Mouse (Mus musculus) stomach, postnatal 0 days (tissue): ENCODE measurements around the gene Ppp1r3e. TPM values are rescaled to one million over a fixed set of nuclear protein-coding genes. Genes with fewer than 3 reads are reported as not detected.

Experiments
- ATAC-seq: fragments of 200-750 bp; cut with Nextera tagmentation; 2 replicates; pipeline ENCODE4 v1.8.0; 2017; ENCODE audit not compliant: low FRiP score, low TSS enrichment
- DNase-seq: peaks from one replicate; pipeline ENCODE4 v3.0.0-alpha.2; 2016; ENCODE audit warnings: low spot score
- H3K27ac ChIP-seq: fragments of 300-500 bp; sonication (generic); replicated peaks from 2 replicates; pipeline ENCODE4 v1.5.1; 2014; ENCODE audit warnings: mild to moderate bottlenecking, control low read depth
- H3K27me3 ChIP-seq: fragments of 300-500 bp; sonication (generic); 2 replicates; pipeline ENCODE4 v1.6.1; 2014; ENCODE audit warnings: low read length; ENCODE audit not compliant: control insufficient read depth, insufficient read depth
- H3K36me3 ChIP-seq: fragments of 300-500 bp; sonication (generic); 2 replicates; pipeline ENCODE4 v1.6.1; 2014; ENCODE audit warnings: low read length, mixed read lengths; ENCODE audit not compliant: control insufficient read depth, insufficient read depth
- H3K4me1 ChIP-seq: fragments of 300-500 bp; sonication (generic); replicated peaks from 2 replicates; pipeline ENCODE4 v1.6.1; 2014; ENCODE audit warnings: antibody characterized with exemption; ENCODE audit not compliant: control insufficient read depth, insufficient read depth
- H3K4me2 ChIP-seq: fragments of 300-500 bp; sonication (generic); replicated peaks from 2 replicates; pipeline ENCODE4 v1.6.1; 2014; ENCODE audit warnings: low read depth, mild to moderate bottlenecking, control low read depth, moderate library complexity
- H3K4me3 ChIP-seq: fragments of 300-500 bp; sonication (generic); 2 replicates; pipeline ENCODE4 v1.5.1; 2014; ENCODE audit warnings: low read depth, low read length, control low read depth
- H3K9ac ChIP-seq: fragments of 300-500 bp; sonication (generic); 2 replicates; pipeline ENCODE4 v1.6.1; 2014; ENCODE audit warnings: mild to moderate bottlenecking, low read length, control low read depth, mixed read lengths
- H3K9me3 ChIP-seq: fragments of 300-500 bp; sonication (generic); 2 replicates; pipeline ENCODE4 v1.6.1; 2016; ENCODE audit warnings: low read length; ENCODE audit not compliant: control insufficient read depth
- CTCF ChIP-seq: IDR thresholded peaks from 2 replicates; pipeline ENCODE4 v1.5.1; 2016; ENCODE audit warnings: antibody characterized with exemption, low read depth, mild to moderate bottlenecking, moderate library complexity
- EP300 ChIP-seq: optimal IDR thresholded peaks from 2 replicates; pipeline ENCODE3; 2016; ENCODE audit warnings: antibody characterized with exemption
- WGBS: fragments of 180-500 bp; shearing (Covaris S2); extraction: QIAGEN DNeasy Blood & Tissue Kit; methylation state at CpG from one replicate; pipeline ENCODE4 v1.1.7; 2014; 5-methylcytosine and 5-hydroxymethylcytosine counted together
- polyA plus RNA-seq: library from polyadenylated mRNA; unstranded; fragments of >200 nt; fragmentation: Nextera tagmentation; extraction: Ambion mirVana; gene quantifications from 2 replicates; pipeline ENCODE4 v1.2.1, GENCODE M21; 2015

The Ppp1r3e gene
- polyA plus RNA-seq, 1 experiment from 2014 or later, result 2.2 TPM

- no peak for DNase-seq
- 9% methylated on average over 10 of the region's 10 CpGs for WGBS
- Histone ChIP-seq H3K9ac (peak overlapping the region; percentile 84), H3K27ac (no peak overlapping the region), H3K36me3 (peaks cover 5% of the 10 kb centered on the region; the same call in 1 of the 2 replicates), H3K27me3 (no peaks in the 10 kb centered on the region), H3K4me3 (peak overlapping the region; percentile 82), H3K9me3 (no peaks in the 10 kb centered on the region), H3K4me2 (peak overlapping the region; percentile 99), H3K4me1 (0 out of 2 replicates have a peak, but pooled peaks cover 2% of the 10 kb centered on the region)
- no peak for ATAC-seq
- TF ChIP-seq CTCF (no peak), EP300 (no peak)
Measured at GRCm38 (mm10) chr14:54913343-54913742, 36.0 kb upstream of the Ppp1r3e start.

- peak; percentile 85 for ATAC-seq
Measured at GRCm38 (mm10) chr14:54912886-54913285, 35.5 kb upstream of the Ppp1r3e start, which contains the start of gene Slc22a17. TSS of gene Slc22a17 (minus strand) at chr14:54913132.

GRCm38 (mm10) chr14:54912109-54912850, 34.9 kb upstream of the Ppp1r3e start:
- Histone ChIP-seq H3K9ac (peak overlapping the region; percentile 84), H3K9me3 (no peaks in the 10 kb centered on the region), H3K4me2 (peak overlapping the region; percentile 99), H3K4me3 (peak overlapping the region; percentile 82), H3K27me3 (no peaks in the 10 kb centered on the region), H3K27ac (peak overlapping the region; percentile 65), H3K36me3 (peaks cover 10% of the 10 kb centered on the region; the same call in 1 of the 2 replicates), H3K4me1 (0 out of 2 replicates have a peak, but pooled peaks cover 2% of the 10 kb centered on the region)
- ATAC-seq (peak; percentile 53), DNase-seq (no peak)
- TF ChIP-seq CTCF, result no peak
- 3% methylated on average over 56 of the region's 69 CpGs for WGBS

More at GRCm38 (mm10) chr14:54912886-54913285, 35.5 kb upstream of the Ppp1r3e start, which contains the start of gene Slc22a17:
- 0% methylated on average over 24 of the region's 28 CpGs for WGBS
- no peak for TF ChIP-seq EP300
- TF ChIP-seq CTCF, result no peak
- Histone ChIP-seq H3K9me3 (no peaks in the 10 kb centered on the region), H3K4me3 (peak within 1 kb of the TSS; percentile 82), H3K27ac (peak within 1 kb of the TSS; percentile 65), H3K9ac (peak within 1 kb of the TSS; percentile 84), H3K27me3 (no peaks in the 10 kb centered on the region), H3K36me3 (peaks cover 8% of the 10 kb centered on the region; the same call in 1 of the 2 replicates), H3K4me1 (0 out of 2 replicates have a peak, but pooled peaks cover 2% of the 10 kb centered on the region), H3K4me2 (peak within 1 kb of the TSS; percentile 99)
- peak; percentile 69 for DNase-seq

GRCm38 (mm10) chr14:54908682-54909081, 31.3 kb upstream of the Ppp1r3e start:
- TF ChIP-seq EP300 (no peak), CTCF (no peak)
- DNase-seq (no peak), ATAC-seq (no peak)
- Histone ChIP-seq H3K27me3 (no peaks in the 10 kb centered on the region), H3K9ac (no peak overlapping the region), H3K4me2 (no peak overlapping the region), H3K36me3 (peaks cover 8% of the 10 kb centered on the region; the same call in 1 of the 2 replicates), H3K9me3 (no peaks in the 10 kb centered on the region), H3K27ac (no peak overlapping the region), H3K4me3 (no peak overlapping the region), H3K4me1 (0 out of 2 replicates have a peak, but pooled peaks cover 2% of the 10 kb centered on the region)
- WGBS, result 85% methylated on average over 7 of the region's 7 CpGs

GRCm38 (mm10) chr14:54903641-54904040, 26.3 kb upstream of the Ppp1r3e start:
- H3K4me2 ChIP-seq, result no peak overlapping the region
- TF ChIP-seq CTCF (no peak), EP300 (no peak)
- no peaks in the 10 kb centered on the region for H3K27me3 ChIP-seq
- H3K9me3 ChIP-seq, result no peaks in the 10 kb centered on the region
- H3K36me3 ChIP-seq, result peaks cover 8% of the 10 kb centered on the region; the same call in 1 of the 2 replicates
- no peak overlapping the region for H3K4me3 ChIP-seq
- ATAC-seq (no peak), DNase-seq (no peak)
- no peak overlapping the region for H3K27ac ChIP-seq
- no peak overlapping the region for H3K9ac ChIP-seq
- 67% methylated on average over 4 of the region's 4 CpGs for WGBS
- H3K4me1 ChIP-seq, result no peaks in the 10 kb centered on the region

- peaks cover 9% of the 10 kb centered on the region; the same call in 1 of the 2 replicates for H3K36me3 ChIP-seq
- ATAC-seq (peak; percentile 71), DNase-seq (peak; percentile 66)
- no peaks in the 10 kb centered on the region for H3K27me3 ChIP-seq
- WGBS, result 0% methylated on average over 3 of the region's 3 CpGs
- no peaks in the 10 kb centered on the region for H3K9me3 ChIP-seq
- TF ChIP-seq EP300 (no peak), CTCF (peak; percentile 92)
- H3K4me3 ChIP-seq, result no peak overlapping the region
- no peak overlapping the region for H3K27ac ChIP-seq
- H3K9ac ChIP-seq, result no peak overlapping the region
- no peaks in the 10 kb centered on the region for H3K4me1 ChIP-seq
- no peak overlapping the region for H3K4me2 ChIP-seq
Measured at GRCm38 (mm10) chr14:54900383-54900782, 23.0 kb upstream of the Ppp1r3e start.
